Mouse (Mus musculus): ENCODE data around the gene Kif6.

DNA sequence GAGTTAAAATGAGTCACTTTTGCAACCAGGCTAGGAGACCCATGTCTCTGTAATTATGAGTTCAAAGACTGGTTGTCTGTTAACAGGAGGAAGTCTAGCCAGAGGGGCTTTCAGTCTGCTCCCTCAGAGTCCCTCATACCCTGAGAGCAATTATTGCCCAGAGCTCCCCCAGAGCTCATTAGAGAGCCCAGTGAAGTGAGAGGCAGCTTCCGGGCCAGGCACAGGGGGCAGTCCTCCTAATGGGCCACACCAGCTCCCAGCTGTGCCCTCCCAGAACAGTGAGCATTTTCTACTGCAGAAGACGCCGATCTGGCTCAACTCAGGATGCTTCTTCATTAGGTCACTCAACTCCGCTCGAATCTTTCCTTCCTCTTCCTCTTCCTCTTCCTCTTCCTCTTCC lies 201.8 kb downstream of the Kif6 start:
- TF ChIP-seq CTCF (IDR thresholded peaks at IDR 0.05; ENCODE audit: low read depth) (no peak), EP300 (IDR thresholded peaks at IDR 0.05; ENCODE audit: low read depth) (no peak)
